Mouse (Mus musculus) left cerebral cortex, postnatal 4 days (tissue): ENCODE results near the gene Ppp2r3a. TPM values are rescaled to one million over a fixed set of nuclear protein-coding genes. Genes with fewer than 3 reads are reported as not detected.

ENCODE experiments used
- DNase-seq: peaks from one replicate; pipeline ENCODE4 v3.0.0-alpha.2; 2022
- intact Hi-C: fragments of 180-260 bp; cut with DNase I; formaldehyde crosslinking; loops from one replicate; pipeline ENCODE4 v1.15.1; 2025
- total RNA-seq, 2 experiments: library from RNA; stranded (reverse); gene quantifications; 2 replicates each; pipeline ENCODE4 v1.2.3; 2021

The Ppp2r3a gene
- total RNA-seq, 2 experiments from 2014 or later: 49.8 to 52.4 TPM

GRCm38 (mm10) chr9:101077486-101077885 is 174.1 kb downstream of the Ppp2r3a start:
- no peak for DNase-seq
- intact Hi-C loops: no loop called here

- intact Hi-C loops: no loop called here
- no peak for DNase-seq
These were observed 175.3 kb downstream of the Ppp2r3a start for GRCm38 (mm10) chr9:101076095-101076875.

- no peak for DNase-seq
- intact Hi-C loops: no loop called here
These were observed 175.9 kb downstream of the Ppp2r3a start for GRCm38 (mm10) chr9:101075694-101076093.

GRCm38 (mm10) chr9:101075091-101075581 is 176.5 kb downstream of the Ppp2r3a start:
- peak; percentile 6 for DNase-seq
- intact Hi-C loops: no loop called here

- intact Hi-C loops: loop anchor here (5.0 kb wide), 1 partner anchor 432 kb away; no protein-coding TSS in a partner anchor
- peak; percentile 83 for DNase-seq
These were observed 177.1 kb downstream of the Ppp2r3a start for GRCm38 (mm10) chr9:101074332-101075021.

- no peak for DNase-seq
- intact Hi-C loops: loop anchor here (5.0 kb wide), 1 partner anchor 432 kb away; no protein-coding TSS in a partner anchor
These were observed 177.6 kb downstream of the Ppp2r3a start, which contains the start of gene Msl2 for GRCm38 (mm10) chr9:101073987-101074331. Msl2 (plus strand) TSS chr9:101074101.

- intact Hi-C loops: loop anchor here (5.0 kb wide), 1 partner anchor 431 kb away; no protein-coding TSS in a partner anchor
- DNase-seq: peak; percentile 100
These were observed 178.3 kb downstream of the Ppp2r3a start for GRCm38 (mm10) chr9:101073041-101073986.

- no peak for DNase-seq
- intact Hi-C loops: loop anchor here (5.0 kb wide), 1 partner anchor 430 kb away; no protein-coding TSS in a partner anchor
These were observed 179.1 kb downstream of the Ppp2r3a start for GRCm38 (mm10) chr9:101072506-101072905.

GRCm38 (mm10) chr9:101069781-101070180 is 181.8 kb downstream of the Ppp2r3a start:
- intact Hi-C loops: loop anchor here (5.0 kb wide), 1 partner anchor 427 kb away; no protein-coding TSS in a partner anchor
- DNase-seq: no peak

- intact Hi-C loops: no loop called here
- no peak for DNase-seq
These were observed 186.5 kb downstream of the Ppp2r3a start for GRCm38 (mm10) chr9:101065076-101065602.

GRCm38 (mm10) chr9:101062253-101062780 is 189.3 kb downstream of the Ppp2r3a start:
- DNase-seq: no peak
- intact Hi-C loops: no loop called here

- DNase-seq: no peak
- intact Hi-C loops: no loop called here
These were observed 190.6 kb downstream of the Ppp2r3a start for GRCm38 (mm10) chr9:101061035-101061434.

- intact Hi-C loops: no loop called here
- DNase-seq: no peak
These were observed 194.4 kb downstream of the Ppp2r3a start for GRCm38 (mm10) chr9:101057156-101057555.

Other genes with a start within 250 kb of the Ppp2r3a start
- 10 to 100 TPM; 45.6 to 46.9 TPM for gene Pccb, start 216.9 kb downstream of the Ppp2r3a start, total RNA-seq
- gene Msl2, start 177.7 kb downstream of the Ppp2r3a start, total RNA-seq: 10 to 100 TPM; 69.7 to 70.9 TPM